Mouse (Mus musculus) adrenal gland, adult 18-20 months (tissue): ENCODE results near the gene Wrap53. TPM values are rescaled to one million over a fixed set of nuclear protein-coding genes. Genes with fewer than 3 reads are reported as not detected.
"Not testable (repeated sequence)": the region's sequence is repeated elsewhere in the genome, so short reads cannot be mapped to it uniquely, and the experiment has no call there.

Experiments
- DNase-seq, 2 experiments: peaks; one replicate each; pipeline ENCODE4 v3.0.0; 2021 to 2022; ENCODE audit warnings: low spot score in 2 of 2
- total RNA-seq, 2 experiments: library from RNA; stranded (reverse); gene quantifications; 1 replicate in 1 of 2; 2 replicates in 1 of 2; pipeline ENCODE4 v1.2.3; 2021

Gene Wrap53
- total RNA-seq, 2 experiments from 2014 or later, result 9.6 to 10.9 TPM

DNA sequence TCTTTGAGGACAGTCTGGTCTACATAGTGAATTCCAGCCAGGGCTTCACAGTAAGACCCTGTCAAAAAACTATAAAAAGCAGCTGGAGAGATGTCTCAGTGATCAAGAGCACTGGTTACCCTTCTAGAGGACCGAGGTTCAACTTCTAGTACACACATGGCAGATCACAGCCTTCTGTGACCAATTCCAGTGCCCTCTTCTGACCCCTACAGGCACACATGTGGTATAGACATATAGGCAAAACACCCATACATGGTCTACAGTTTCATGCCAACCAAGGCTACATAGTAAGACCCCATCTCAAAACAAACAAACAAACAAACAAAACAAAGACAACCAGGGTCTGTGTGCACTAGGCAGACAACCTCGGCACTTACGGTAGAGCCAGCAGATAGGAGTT lies 4.8 kb downstream of the Wrap53 start:
- no peak for DNase-seq

DNA sequence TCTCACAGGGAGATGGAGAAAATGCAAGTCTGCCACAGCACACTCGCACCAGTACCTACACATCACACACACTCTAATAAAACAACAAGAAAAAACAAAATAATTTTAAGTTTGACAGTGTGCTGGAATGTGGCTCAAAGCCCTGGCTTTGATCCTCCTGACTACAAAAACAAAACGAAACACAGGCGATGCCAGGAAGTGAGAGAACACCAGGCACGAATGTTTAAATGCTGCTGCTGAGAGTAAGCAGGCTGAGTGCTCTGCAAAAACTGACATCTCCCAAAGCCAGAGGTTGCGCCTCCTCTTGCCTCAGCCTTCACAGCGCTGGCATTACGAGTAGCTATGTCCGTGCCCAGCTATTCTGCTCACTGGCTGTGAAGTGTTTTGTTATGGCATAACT lies 14.9 kb downstream of the Wrap53 start:
- DNase-seq, result no peak

DNA sequence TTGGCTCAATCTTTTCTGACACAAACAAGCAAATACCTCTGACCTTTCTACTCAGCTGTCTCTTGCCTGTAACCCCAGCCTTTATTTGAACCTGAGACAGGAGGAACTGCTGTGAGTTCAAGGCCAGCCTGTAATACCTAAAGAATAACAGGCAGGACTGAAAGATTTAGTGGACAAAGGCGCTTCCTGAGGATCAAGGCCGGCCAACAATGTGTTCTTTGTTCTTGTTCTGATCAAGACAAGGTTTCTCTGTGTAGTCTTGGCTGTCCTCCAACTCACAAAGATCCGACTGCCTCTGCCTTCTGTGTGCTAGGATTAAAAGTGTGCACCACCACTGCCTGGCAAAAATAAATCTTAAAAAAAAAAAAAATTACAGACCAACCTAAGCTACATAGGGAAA lies 15.7 kb downstream of the Wrap53 start:
- DNase-seq, result no peak

DNA sequence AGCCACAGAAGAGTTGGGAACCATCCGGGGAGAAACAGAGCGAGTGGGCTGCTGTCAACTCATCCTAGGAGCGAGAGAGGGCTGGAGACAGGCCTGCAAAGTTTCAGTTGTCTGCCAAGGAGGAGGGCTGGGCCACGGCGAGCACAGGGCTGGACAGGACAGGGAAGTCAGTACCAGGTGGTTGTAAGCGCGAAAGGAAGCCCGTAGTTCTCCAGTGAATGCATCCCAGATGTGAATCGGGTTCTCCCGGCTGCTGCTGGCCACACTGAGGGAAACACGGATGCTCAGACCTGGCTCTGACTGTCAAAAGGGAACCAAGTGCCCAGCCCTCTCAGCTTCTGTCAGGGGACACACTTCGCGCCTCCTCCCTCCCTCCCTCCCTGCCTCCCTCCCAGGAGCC lies 16.7 kb downstream of the Wrap53 start:
- DNase-seq, result no peak

DNA sequence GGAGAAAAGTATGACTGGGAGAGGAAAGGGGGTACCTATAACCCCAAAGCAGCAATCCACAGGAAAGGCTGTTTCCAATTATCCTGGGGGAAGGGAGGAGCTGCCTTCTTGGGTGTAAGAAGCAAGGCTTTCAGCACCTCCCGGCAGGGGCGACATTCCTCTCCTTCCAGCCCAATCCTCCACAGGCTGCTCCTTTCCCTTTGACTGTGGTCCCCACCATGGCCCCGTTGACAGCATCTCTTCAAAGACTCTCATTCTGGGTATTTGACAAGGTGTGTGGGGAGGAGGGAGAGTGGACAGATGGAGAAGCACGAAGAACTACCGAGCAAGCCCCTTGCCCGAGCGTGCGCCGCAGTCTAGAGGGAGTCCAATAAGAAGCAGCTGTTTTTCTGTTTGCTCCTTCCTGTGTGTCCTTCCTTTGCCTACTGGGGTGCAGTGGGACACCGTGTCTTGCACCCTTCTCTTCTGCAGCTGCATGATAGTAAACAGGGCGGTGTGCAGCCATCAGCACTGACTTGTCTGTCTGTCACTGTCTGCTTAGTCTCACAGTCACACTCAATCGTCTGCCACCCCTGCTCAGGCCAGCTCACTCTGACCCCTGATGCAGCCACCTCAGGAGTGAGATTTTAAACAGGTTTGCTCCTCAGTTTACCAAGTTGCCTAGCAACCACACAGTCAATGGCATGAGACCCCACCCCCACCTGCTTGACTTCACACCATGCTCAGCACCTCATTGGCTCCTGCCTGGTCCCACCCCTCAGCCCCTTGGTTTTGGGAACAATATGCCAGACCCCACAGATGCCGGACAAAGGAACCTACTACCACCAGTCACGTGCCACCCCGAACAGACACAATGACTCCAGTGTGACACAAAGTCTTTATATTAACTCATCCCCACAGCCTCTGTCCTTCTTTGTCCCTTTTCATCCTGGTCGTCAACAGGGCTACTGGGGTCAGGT lies 18.9 kb downstream of the Wrap53 start:
- DNase-seq, result no peak

DNA sequence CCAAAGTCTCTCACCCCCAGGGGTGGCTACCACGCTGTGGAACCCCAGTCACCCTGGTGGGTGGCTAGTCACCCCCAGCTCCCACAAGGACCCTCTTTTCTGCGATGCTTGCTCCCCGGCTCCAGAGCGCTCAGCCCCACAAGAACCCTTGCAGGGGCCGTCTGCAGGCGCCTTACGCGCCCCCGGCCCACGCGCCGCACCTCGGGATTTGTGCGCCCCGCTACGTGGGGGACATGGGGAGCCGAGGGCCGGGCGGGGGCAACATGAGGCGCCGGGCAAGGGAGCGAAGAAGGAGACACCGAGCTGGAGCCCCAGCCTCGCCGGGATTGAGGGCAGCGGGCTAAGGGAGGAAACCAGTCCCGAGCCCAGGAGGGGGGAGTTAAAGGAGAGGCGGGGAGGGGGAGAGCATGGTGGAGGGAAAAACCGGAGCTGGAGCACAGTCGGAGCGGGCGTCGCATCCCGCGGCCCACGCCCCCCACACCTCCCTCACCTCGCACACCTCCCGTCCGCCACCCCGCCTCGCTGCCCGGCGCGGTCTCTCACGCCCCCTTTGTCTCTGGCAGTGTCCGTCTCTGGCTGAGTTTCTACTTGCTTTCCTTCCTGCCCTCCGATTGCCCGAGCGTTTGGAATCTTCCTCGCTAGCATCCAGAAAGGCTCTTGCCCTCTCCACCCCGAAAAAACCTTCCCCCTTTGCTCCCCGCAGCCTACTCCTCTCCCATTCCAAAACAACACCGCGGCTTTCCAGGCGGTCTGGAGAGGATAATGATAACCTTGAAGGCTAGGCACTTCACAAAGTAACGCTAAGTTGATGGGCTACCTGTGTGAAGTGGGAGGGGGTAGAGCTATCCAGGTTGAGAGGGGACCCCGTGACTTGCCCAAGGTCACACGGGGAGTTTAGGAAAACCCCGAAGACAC lies 19.9 kb downstream of the Wrap53 start, which contains the start of gene Efnb3:
TSS of gene Efnb3 (minus strand) at position 355 of the 915 bp plus-strand sequence.
- DNase-seq, result no peak

DNA sequence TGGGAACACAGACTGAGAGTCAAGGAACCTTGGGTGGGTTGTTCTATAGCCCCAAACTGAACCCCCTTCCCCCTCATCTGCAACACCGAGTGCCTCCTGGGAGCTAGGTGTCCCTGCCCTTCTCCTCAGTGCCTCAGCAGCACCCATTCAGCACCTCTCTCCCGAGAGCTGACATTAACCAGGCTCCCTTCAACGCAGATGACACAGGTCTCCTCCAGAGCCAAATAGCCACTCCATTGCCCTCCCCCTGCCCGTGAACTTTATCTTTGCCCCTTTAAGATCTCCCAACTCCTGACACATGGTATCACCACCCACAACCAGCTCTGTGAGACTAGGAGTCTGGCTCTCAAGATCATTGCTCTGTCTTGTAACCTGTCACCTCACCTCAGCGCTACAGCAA lies 20.9 kb downstream of the Wrap53 start:
- no peak for DNase-seq

DNA sequence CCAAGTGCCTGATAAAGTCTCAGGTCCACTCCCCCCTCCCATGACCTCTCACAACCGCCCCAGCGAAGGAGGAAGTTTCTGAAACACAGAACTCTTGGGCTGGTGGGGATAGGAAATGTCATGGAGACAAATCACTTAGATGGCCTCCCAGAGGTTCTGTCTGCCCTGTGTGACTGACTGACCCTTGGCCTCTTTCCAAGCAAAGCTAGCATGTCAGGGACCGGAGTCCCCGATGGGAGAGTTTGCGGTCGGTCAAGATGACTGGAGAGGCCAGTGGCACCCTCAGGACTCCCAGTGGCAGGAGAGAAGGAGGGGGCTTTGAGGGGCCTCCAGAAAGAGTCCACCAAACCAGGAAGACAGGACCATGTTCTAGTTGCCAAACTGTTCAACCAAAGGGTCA lies 21.3 kb downstream of the Wrap53 start:
- no peak for DNase-seq

DNA sequence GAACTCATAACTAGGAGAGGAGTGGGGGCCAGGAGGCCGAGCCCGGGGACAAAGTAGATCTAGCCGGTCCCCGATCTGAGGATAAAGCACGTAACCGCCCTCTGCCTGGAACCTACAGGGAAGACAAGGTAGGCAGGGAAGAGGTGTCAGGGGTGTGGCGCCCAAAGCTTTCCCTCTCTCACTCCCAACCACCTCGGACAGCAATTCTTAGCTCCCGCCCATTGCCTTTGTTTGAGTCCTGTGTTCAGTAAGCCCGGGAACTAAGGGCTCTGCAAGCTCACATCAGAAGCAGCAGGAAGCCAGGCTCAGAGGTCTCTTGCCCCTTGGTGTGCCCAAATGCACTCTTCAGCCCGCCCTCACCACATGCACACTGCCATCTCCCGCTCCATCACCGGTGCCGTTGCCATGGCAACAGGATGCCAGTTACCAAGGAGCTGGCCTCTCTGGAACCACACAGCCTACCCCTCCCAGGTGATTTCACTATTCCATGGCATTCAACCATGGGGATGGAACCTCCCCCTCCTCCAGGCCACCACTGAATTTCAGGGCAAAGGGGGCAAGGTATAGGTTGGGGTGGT lies 22.6 kb downstream of the Wrap53 start:
- DNase-seq, result no peak

DNA sequence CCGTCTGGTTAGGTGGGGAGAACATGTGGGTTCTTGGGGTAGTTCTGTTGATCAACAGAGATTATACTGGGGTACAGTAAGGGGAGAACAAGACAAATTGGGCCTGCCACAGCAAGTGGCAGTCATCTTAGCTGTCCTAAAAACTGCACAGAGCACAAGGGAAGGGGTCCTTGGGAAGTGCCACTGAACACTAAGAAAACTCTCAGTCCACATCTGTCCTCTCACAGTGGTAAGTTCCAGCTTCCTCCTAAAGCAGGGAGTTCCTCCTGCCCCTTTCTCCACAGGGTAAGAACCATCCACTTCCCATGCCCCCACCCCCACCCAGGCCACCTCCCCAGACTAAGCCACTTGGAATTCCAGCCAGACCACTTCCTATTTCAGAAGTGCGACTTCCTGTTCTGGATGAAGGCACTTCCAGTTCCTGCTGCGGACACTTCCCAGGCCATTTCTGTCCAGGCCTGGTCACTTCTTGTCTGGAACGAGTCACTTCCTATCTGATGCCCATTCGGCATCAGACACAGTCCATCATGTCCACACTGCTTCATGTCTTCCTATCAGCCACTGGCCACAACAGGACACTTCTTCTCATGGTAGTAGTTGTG lies 25.4 kb downstream of the Wrap53 start:
- no peak for DNase-seq

DNA sequence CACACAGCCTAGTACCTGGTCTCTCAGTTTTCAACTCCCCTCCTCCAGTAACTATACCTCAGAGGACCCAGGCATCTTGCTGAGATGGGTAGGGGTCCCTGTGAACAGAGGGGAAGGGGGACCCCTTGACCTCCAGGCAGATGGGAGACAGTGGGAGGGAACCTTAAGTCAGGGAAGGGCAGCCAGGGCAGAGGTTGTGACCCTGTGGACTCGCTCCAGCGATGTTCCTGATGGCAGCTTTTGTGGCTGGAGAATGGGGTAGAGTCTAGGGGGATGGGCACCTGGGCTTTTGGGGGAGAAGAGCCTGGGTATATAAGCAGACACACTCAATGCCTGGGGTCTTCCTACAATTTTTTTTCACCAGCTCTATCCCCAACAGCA lies 26.7 kb downstream of the Wrap53 start:
- no peak for DNase-seq

DNA sequence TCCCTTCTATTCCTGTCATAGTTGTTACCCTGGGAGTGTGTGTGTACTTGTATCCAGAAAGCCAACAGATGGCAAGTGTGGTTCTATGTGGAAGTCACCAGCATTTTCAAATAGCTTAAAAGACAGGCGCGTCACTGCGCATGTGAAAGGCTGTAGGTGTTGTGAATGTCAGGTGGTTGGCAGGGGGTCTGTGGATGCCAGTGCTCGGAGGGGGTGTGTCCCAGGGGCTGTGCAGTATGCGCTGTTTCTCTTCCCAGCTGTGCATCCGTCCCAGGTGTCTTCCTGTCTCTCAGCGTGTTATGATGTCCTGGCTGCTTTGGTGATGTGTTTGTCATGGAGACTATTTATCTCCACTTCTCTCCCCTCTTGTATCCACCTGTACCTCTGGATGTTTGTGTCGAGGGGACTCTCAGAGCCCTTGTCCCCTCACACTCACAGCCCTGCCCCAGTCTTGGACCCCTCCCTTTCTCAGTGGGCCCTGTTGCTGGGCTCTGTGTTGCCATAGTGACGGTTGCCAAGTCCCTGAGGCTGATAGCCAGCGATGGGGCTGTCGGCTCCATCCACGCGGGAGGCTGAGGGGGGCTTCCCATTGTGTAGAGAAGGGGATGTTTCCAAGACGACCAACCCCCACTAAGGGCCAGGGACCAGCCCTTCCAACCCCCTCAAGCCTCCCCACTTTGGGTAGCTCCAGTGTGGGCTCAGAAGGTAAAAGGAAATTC lies 27.3 kb downstream of the Wrap53 start:
- no peak for DNase-seq

DNA sequence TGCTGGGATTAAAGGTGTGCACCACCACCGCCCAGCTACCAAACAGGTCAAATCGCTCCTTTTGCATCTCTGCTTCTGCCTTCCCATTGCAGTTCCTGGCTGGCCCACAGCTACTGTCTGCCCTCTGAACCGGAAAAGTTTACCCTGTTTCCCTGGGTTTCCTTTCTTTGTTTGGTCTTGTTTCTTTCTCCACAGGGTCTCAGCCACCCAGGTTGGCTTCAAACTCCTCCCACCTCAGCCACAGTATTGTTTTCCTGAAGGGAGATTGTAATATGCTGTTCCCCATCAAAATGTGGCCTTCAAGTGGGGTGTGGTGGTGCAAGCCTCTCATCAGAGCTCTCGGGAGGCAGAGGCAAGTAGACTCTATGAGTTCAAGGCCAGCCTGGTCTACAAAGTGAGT lies 28.7 kb downstream of the Wrap53 start:
- DNase-seq, result no peak

DNA sequence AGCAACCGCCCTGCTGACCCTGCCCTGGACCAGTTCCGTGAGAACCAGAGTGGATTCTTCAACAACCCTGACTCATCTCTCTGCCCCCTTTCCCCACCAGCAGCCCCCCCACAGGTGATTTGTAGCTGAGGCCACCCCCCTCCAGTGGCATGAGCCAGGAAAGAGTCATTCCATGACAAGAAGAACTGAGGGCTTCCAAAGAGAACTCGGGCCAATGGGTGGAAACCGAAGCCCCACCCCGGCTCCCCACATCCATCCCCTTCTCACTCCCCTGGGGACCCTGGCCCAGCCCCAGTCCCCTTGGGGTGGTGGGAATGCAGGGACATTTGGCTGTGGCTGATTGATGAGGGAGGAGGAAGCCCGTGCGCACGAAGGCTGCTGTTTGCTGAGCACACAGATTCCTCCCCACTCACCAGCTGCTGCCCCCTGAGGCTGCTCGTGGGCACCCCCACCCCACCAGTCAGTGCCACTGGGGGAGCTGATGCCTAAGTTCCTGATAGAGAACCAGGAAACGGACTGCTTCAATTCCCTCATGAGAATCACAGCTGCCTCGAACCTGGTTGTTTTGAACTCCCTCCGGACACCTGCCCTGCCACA lies 30.9 kb downstream of the Wrap53 start, which contains the start of gene Dnah2:
TSS of gene Dnah2 (minus strand) at position 51 of the 597 bp plus-strand sequence.
- no peak for DNase-seq

DNA sequence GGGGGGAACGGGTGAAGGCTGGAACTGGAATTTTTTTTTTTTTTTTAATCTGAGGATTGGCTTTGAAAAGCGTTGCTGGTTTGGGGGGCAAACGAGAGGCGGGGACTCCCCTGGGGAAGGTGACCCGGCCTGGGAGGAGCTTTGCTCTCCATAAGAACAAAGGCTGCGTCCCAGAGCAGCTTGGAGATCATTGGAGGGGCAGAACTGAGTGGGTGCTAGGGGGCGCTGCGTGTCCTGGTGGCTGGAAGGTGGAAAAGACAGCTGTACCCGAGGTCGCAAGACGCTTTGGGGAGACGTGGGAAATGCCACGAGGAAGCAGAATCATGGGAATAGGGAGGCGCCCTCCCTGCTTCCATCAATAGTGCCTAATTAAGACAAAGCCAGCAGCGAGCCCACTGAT lies 33.0 kb downstream of the Wrap53 start:
- peak; percentile 40 to 56 for DNase-seq

DNA sequence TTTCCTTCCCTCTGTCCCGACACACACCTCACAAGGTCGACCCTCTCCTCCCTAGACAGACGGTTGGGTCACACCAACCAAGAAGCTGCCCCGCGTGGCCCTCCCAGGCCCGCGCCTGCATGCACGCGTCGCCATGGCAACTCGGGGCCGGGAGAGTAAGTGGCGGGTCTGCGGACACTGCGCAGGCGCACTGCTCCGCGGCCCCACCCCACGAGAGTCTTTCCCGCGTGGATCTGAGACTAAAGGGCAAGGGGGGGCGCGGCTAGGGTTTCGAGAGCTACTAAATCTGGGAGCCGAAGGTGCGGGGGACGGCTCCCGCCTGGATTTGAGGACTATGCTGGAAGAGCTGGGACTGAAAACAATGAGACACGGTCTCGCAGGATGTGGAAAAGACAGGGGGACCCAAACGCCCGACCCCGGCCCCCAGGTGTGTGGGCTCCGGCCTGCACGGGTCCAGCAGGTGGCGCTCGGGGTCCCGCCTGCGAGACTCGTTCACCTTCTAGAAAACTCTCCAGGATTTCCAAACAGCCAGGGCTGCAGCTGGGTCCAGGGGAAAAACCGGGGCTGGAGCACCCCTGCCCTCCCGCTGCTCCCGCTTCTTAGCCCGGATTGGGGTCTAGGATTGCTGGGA lies 33.5 kb downstream of the Wrap53 start:
- peak; percentile 71 to 75 for DNase-seq

DNA sequence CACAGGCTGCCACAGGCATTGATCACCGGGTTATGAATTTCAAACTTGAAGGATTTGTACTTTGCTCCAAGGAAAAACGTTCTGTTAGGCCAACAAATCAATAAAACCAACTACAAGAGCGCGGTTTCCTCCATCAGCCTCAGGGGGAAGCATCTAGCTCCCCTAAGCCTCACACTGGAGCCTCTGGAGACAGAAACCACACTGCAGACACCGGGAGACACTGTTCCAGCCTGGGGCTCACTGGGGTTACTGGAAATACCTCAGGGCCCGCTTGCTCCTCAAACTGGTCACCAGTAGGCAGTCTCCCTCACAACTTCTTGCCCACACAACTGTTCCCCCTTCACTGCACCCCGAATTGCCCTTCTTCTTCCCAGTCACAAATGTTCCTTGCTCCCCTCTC lies 34.1 kb downstream of the Wrap53 start:
- DNase-seq, result no peak

DNA sequence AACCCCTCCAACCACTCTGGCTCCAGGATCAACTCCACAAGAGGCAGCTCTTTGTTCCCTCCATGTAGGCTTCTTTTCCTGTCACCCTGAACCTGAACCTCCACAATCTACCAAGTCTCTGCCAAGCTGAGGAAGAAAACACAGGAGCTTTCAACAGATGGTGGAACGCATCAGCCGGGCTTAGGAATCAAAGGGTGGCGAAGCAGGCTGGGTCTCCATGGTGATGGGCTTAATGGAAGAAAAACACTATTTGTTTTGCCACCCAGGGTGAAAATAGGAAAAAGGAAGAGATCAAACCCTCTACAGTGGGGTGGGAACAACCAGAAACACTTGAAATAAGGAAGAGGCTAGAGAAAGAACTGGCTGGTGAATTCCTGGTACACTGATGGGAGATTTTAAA lies 36.5 kb downstream of the Wrap53 start:
- DNase-seq, result no peak

DNA sequence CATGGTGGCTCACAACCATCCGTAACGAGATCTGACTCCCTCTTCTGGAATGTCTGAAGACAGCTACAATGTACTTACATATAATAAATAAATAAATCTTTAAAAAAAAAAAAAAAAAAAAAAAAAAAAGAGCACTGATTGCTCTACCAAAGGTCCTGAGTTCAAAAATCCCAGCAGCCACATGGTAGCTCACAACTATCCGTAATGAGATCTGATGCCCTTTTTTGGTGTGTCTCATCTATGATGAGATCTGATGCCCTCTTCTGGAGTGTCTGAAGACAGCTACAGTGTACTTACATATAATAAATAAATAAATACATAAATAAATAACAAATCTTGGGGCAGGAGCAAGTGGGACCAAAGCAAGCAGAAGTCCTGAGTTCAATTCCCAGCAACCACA lies 38.3 kb downstream of the Wrap53 start:
- not testable (repeated sequence) for DNase-seq
